Mouse (Mus musculus) frontal cortex, postnatal 14 days (tissue): ENCODE results near the gene Vmn1r171.
"Not testable (repeated sequence)": the region's sequence is repeated elsewhere in the genome, so short reads cannot be mapped to it uniquely, and the experiment has no call there.

Experiments used
- DNase-seq, 2 experiments: peaks; one replicate each; pipeline ENCODE4 v3.0.0; 2022; ENCODE audit warnings: low spot score in 2 of 2

Vmn1r171 gene

DNA sequence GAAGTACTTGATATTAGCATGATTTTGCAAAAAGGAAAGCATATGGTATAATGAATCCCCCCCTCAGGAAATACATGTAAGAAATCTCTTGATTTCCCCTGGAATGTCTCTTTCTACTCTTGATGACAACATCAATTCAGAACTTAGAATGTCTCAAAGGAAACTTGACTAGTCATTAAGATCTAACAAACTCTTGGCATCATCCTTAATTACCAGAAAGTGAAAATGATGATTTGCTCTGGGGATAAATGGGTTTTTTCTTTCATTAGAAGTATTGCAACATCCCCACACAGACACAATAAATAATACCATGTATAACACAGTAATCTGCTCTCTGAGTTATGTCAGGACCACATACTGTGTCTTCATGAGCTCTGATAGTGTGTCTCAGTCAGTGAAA lies at the start of gene Vmn1r171:
Vmn1r171 (plus strand) TSS at position 301 of the 400 bp plus-strand sequence.
- no peak for DNase-seq

DNA sequence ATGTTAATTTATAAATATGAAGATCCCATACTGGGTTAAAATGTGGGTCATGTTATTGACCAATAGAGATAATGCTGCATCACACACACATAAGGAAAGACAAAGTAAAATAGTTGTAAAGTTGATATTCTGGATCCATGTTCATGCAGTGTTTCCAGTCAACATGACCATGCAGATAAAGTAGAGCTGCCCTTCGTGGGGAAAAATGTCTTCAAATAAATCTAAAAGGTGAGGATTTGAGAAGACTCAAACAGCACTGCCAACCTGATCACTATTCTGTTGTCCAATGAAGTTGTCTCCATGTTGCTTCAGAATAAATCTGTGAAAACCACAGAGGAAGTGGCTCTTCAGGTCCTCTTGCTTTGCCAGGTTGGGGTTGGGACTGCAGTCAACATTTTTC lies 24.6 kb upstream of the Vmn1r171 start, which contains the start of gene Vmn1r170:
Vmn1r170 (plus strand) TSS at position 301 of the 400 bp plus-strand sequence.
- DNase-seq: not testable (repeated sequence)

DNA sequence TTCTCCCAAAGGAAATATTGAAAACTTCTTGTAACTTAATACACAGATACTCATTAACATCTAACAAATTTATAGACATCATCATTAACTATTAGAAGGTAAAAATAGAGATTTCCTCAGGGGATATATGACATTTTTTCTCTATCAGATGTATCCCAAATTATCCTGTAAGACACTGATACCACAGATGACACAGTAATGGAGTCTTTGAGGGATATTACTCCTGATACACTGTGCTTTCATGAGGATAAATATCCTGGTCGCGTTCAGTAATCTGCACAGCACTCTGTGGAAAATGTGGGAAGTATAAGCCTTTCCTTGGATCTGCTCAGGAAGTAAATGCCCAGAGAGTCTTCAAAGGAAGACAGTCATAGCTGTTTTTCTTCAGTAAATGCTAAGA lies 27.5 kb downstream of the Vmn1r171 start, which contains the start of gene Vmn1r172:
Vmn1r172 (plus strand) TSS at position 301 of the 400 bp plus-strand sequence.
- no peak for DNase-seq
